Mouse (Mus musculus): ENCODE data around the gene Ifi209. TPM values are rescaled to one million over a fixed set of nuclear protein-coding genes. Genes with fewer than 3 reads are reported as not detected.

Ifi209 gene
- 100 to 1,000 TPM in 1 of 2 experiments, 10 to 100 TPM in 1; 88.9 to 123 TPM for total RNA-seq (2023)

DNA sequence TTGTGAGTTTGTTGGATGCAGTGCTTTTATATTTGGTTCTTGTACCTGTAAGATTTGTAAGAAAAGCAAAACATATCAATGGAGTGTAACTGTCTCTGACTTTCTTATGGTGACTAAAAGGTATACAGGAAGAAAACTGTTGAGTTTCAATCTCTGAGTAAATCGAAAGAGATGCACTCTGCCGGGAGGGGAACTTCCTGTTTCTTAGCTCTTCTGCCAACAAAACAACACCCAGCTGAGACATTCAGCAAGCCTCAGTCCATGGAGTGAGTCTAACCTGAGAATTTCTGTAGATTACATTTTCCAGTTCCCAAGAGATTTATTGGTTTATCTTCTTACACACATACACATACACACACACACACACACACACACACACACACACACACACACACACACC is at the start of gene Ifi209:
Gene Ifi209 (plus strand): TSS at position 296 of the 400 bp plus-strand sequence.

GRCm38 (mm10) chr1:173598838-173599494 is 31.8 kb upstream of the Ifi209 start, which contains the start of gene Ifi213:
Gene Ifi213, minus strand, starts transcription at chr1:173599274.

DNA sequence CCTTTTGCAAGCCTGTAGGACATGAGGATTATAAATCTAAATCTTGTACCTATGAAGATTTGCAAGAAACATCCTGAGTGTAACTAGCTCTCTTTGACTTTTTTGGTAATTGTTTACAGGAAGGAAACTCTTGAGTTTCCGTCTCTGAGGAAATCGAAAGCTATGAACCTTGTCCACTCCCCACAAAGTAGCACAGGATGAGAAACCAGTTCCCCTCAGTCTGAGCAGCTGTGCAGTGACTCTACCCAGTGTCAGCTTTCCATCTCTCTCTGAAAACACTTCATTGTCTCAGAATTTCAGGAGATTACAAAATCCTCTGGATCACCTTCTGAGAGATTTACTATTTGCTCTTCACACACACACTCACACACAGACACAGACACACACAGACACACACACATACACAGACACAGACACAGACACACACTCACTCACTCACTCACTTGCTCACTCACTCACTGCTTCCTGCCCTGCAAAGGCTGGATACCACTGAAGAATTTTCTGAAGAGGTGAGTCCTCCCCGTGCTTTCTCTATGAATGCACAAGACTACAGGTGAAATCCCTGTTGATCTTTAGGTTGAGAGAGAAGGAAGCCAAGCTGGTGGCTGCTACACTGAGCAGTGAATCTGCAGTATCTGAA is 42.9 kb downstream of the Ifi209 start, which contains the start of gene Ifi208:
Gene Ifi208 (plus strand): TSS at position 218 of the 640 bp plus-strand sequence.

Other genes with a start within 250 kb of the Ifi209 start
- gene Ifi206, start 139.9 kb upstream of the Ifi209 start, total RNA-seq (2023), result 10 to 100 TPM in 1 of 2 experiments, 1 to 10 TPM in 1; 8.6 to 14.4 TPM
- gene Ifi214, start 95.0 kb upstream of the Ifi209 start, total RNA-seq (2023), result 1 to 10 TPM in 1 of 2 experiments, under 1 TPM in 1; 0.58 to 1.3 TPM
- 10 to 100 TPM; 31.2 to 36.6 TPM for gene Ifi213, start 31.6 kb upstream of the Ifi209 start, total RNA-seq (2023)
- gene Ifi208, start 42.8 kb downstream of the Ifi209 start, total RNA-seq (2023), result 1 to 10 TPM; 2.5 TPM
- gene Ifi207, start 110.8 kb downstream of the Ifi209 start, total RNA-seq (2023), result 100 to 1,000 TPM; 135 to 176 TPM
- gene Ifi204, start 136.0 kb downstream of the Ifi209 start, total RNA-seq (2023), result 100 to 1,000 TPM; 129 to 171 TPM

All from monocyte, adult 59 days (primary cell).